Mouse (Mus musculus): ENCODE measurements around the gene Anxa11.

DNA sequence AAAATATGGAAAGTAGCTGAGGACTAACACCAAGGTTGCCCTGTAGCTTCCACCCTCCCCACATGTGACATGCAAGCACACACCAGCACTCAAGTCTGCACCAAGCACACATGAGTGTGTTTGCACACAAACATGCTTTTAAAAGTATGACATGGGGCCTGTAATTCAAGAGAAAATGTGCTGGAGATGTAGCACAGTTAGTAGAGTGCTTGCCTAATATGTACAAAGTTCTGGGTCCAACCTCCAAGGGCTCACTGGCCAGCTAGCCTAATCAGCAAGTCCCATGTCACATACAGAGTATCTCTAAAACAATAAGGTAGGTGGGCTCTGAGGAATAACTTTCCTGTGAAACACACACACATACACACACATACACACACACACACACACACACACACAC lies 27.8 kb upstream of the Anxa11 start:
- TF ChIP-seq CTCF (IDR thresholded peaks at IDR 0.05; ENCODE audit: extremely low read depth, insufficient read depth, insufficient read length, insufficient replicate concordance) (no peak), POLR2A (IDR thresholded peaks at IDR 0.05; ENCODE audit: low read depth, low read length) (no peak)

Data from spleen, adult 2 months (tissue).